Mouse (Mus musculus): ENCODE data around the gene Atxn7l1.

GRCm38 (mm10) chr12:33197746-33198145 lies 50.3 kb downstream of the Atxn7l1 start:
- TF ChIP-seq POLR2A (IDR thresholded peaks at IDR 0.05; ENCODE audit: borderline replicate concordance, extremely low read depth, low read depth, low read length) (no peak), CTCF (IDR thresholded peaks at IDR 0.05; ENCODE audit: insufficient read depth, low read length) (no peak)

Measured in lung, adult 2 months (tissue).